Mouse (Mus musculus): ENCODE results near the gene Vmn1r34. TPM values are rescaled to one million over a fixed set of nuclear protein-coding genes. Genes with fewer than 3 reads are reported as not detected.
"Not testable (repeated sequence)": the region's sequence is repeated elsewhere in the genome, so short reads cannot be mapped to it uniquely, and the experiment has no call there.

Vmn1r34 gene
- polyA plus RNA-seq (2012; rRNA removed) (not detected in 2 replicates), polyA plus RNA-seq (2014; fragmentation: Nextera tagmentation; extraction: Ambion mirVana) (not detected in 2 replicates)

GRCm38 (mm10) chr6:66643779-66644178, at the start of gene Vmn1r34:
TSS of gene Vmn1r34 (minus strand) at chr6:66643879.
- TF ChIP-seq POLR2A (IDR thresholded peaks at IDR 0.05; ENCODE audit: borderline replicate concordance, extremely low read depth, insufficient read depth, insufficient read length), result no peak
- 71% methylated on average over 1 of the region's 1 CpGs for WGBS
- no peaks in the 10 kb centered on the region for H3K36me3 ChIP-seq (ENCODE audit: control insufficient read depth, insufficient read depth, low read length)

GRCm38 (mm10) chr6:66685806-66686205, 42.1 kb upstream of the Vmn1r34 start, which contains the start of gene Vmn1r35:
TSS of gene Vmn1r35 (minus strand) at chr6:66685906.
- Histone ChIP-seq H3K4me1 (ENCODE audit: control insufficient read depth, insufficient read depth, low read length) (no peaks in the 10 kb centered on the region), H3K27me3 (ENCODE audit: control insufficient read depth, insufficient read depth, low read length) (no peaks in the 10 kb centered on the region), H3K9me3 (ENCODE audit: control insufficient read depth, low read length) (no peaks in the 10 kb centered on the region), H3K36me3 (ENCODE audit: control insufficient read depth, insufficient read depth, low read length) (no peaks in the 10 kb centered on the region), H3K27ac (replicated peaks; ENCODE audit: low read depth, low read length) (no peak within 1 kb of the TSS), H3K4me2 (replicated peaks; ENCODE audit: low read depth, low read length, severe bottlenecking) (no peak within 1 kb of the TSS), H3K9ac (ENCODE audit: low read depth, low read length, severe bottlenecking) (no peak within 1 kb of the TSS), H3K4me3 (replicated peaks; ENCODE audit: low read length) (no peak within 1 kb of the TSS)
- DNase-seq (ENCODE audit: low spot score) (no peak), ATAC-seq (ENCODE audit: low FRiP score, low read depth) (no peak)
- TF ChIP-seq POLR2A (IDR thresholded peaks at IDR 0.05; ENCODE audit: borderline replicate concordance, extremely low read depth, insufficient read depth, insufficient read length), result no peak
- 75% methylated on average over 3 of the region's 3 CpGs for WGBS

More at GRCm38 (mm10) chr6:66643779-66644178, at the start of gene Vmn1r34:
- H3K9ac ChIP-seq (ENCODE audit: low read depth, low read length, severe bottlenecking), result no peak within 1 kb of the TSS
- ATAC-seq (ENCODE audit: low FRiP score, low read depth), result no peak
- DNase-seq (ENCODE audit: low spot score), result no peak
- no peaks in the 10 kb centered on the region for H3K4me1 ChIP-seq (ENCODE audit: control insufficient read depth, insufficient read depth, low read length)
- no peak within 1 kb of the TSS for H3K27ac ChIP-seq (replicated peaks; ENCODE audit: low read depth, low read length)
- no peak within 1 kb of the TSS for H3K4me3 ChIP-seq (replicated peaks; ENCODE audit: low read length)
- H3K9me3 ChIP-seq (ENCODE audit: control insufficient read depth, low read length), result no peaks in the 10 kb centered on the region
- no peak within 1 kb of the TSS for H3K4me2 ChIP-seq (replicated peaks; ENCODE audit: low read depth, low read length, severe bottlenecking)
- H3K27me3 ChIP-seq (ENCODE audit: control insufficient read depth, insufficient read depth, low read length), result no peaks in the 10 kb centered on the region

GRCm38 (mm10) chr6:66618182-66618581, 25.5 kb downstream of the Vmn1r34 start, which contains the start of gene Vmn1r33:
TSS of gene Vmn1r33 (minus strand) at chr6:66618282.
- H3K4me2 ChIP-seq (replicated peaks; ENCODE audit: low read depth, low read length, severe bottlenecking); ATAC-seq (ENCODE audit: low FRiP score, low read depth); H3K4me3 ChIP-seq (replicated peaks; ENCODE audit: low read length); H3K27ac ChIP-seq (replicated peaks; ENCODE audit: low read depth, low read length); H3K4me1 ChIP-seq (ENCODE audit: control insufficient read depth, insufficient read depth, low read length); DNase-seq (ENCODE audit: low spot score); H3K27me3 ChIP-seq (ENCODE audit: control insufficient read depth, insufficient read depth, low read length); H3K9me3 ChIP-seq (ENCODE audit: control insufficient read depth, low read length); H3K9ac ChIP-seq (ENCODE audit: low read depth, low read length, severe bottlenecking); H3K36me3 ChIP-seq (ENCODE audit: control insufficient read depth, insufficient read depth, low read length): not testable (repeated sequence)

- H3K27me3 ChIP-seq (ENCODE audit: control insufficient read depth, insufficient read depth, low read length), result no peaks in the 10 kb centered on the region
- no peak for ATAC-seq (ENCODE audit: low FRiP score, low read depth)
- no peak overlapping the region for H3K9ac ChIP-seq (ENCODE audit: low read depth, low read length, severe bottlenecking)
- H3K4me1 ChIP-seq (ENCODE audit: control insufficient read depth, insufficient read depth, low read length), result no peaks in the 10 kb centered on the region
- no peak overlapping the region for H3K4me3 ChIP-seq (replicated peaks; ENCODE audit: low read length)
- H3K36me3 ChIP-seq (ENCODE audit: control insufficient read depth, insufficient read depth, low read length), result no peaks in the 10 kb centered on the region
- no peak for DNase-seq (ENCODE audit: low spot score)
- no peak overlapping the region for H3K4me2 ChIP-seq (replicated peaks; ENCODE audit: low read depth, low read length, severe bottlenecking)
- no peak for TF ChIP-seq POLR2A (IDR thresholded peaks at IDR 0.05; ENCODE audit: borderline replicate concordance, extremely low read depth, insufficient read depth, insufficient read length)
- H3K9me3 ChIP-seq (ENCODE audit: control insufficient read depth, low read length), result no peaks in the 10 kb centered on the region
- no peak overlapping the region for H3K27ac ChIP-seq (replicated peaks; ENCODE audit: low read depth, low read length)
Measured at GRCm38 (mm10) chr6:66595804-66596203, 47.9 kb downstream of the Vmn1r34 start.

Other genes with a start within 250 kb of the Vmn1r34 start
- 52.7 and 65.6 TPM in 2 replicates for gene Mad2l1, start 108.5 kb downstream of the Vmn1r34 start, polyA plus RNA-seq (2012; rRNA removed)
- 72.3 and 72.4 TPM in 2 replicates for gene Mad2l1, start 108.5 kb downstream of the Vmn1r34 start, polyA plus RNA-seq (2014; fragmentation: Nextera tagmentation; extraction: Ambion mirVana)
- 0.03 TPM in 1 of 2 replicates, not detected in the other for gene Vmn1r32, start 83.8 kb downstream of the Vmn1r34 start, polyA plus RNA-seq (2012; rRNA removed)
- 0.07 TPM in 2 replicates for gene Vmn1r32, start 83.8 kb downstream of the Vmn1r34 start, polyA plus RNA-seq (2014; fragmentation: Nextera tagmentation; extraction: Ambion mirVana)
- not detected in 2 replicates for gene Vmn1r33, start 25.6 kb downstream of the Vmn1r34 start, polyA plus RNA-seq (2012; rRNA removed)
- not detected in 2 replicates for gene Vmn1r33, start 25.6 kb downstream of the Vmn1r34 start, polyA plus RNA-seq (2014; fragmentation: Nextera tagmentation; extraction: Ambion mirVana)
- gene Vmn1r35, start 42.0 kb upstream of the Vmn1r34 start, polyA plus RNA-seq (2012; rRNA removed), result not detected in 2 replicates
- not detected in 2 replicates for gene Vmn1r35, start 42.0 kb upstream of the Vmn1r34 start, polyA plus RNA-seq (2014; fragmentation: Nextera tagmentation; extraction: Ambion mirVana)
- gene Vmn1r36, start 75.3 kb upstream of the Vmn1r34 start, polyA plus RNA-seq (2012; rRNA removed), result not detected in 2 replicates
- gene Vmn1r36, start 75.3 kb upstream of the Vmn1r34 start, polyA plus RNA-seq (2014; fragmentation: Nextera tagmentation; extraction: Ambion mirVana), result not detected in 2 replicates
- gene Vmn1r37, start 85.5 kb upstream of the Vmn1r34 start, polyA plus RNA-seq (2012; rRNA removed), result not detected in 2 replicates
- not detected in 2 replicates for gene Vmn1r37, start 85.5 kb upstream of the Vmn1r34 start, polyA plus RNA-seq (2014; fragmentation: Nextera tagmentation; extraction: Ambion mirVana)
- not detected in 2 replicates for gene Vmn1r38, start 138.7 kb upstream of the Vmn1r34 start, polyA plus RNA-seq (2012; rRNA removed)
- not detected in 2 replicates for gene Vmn1r38, start 138.7 kb upstream of the Vmn1r34 start, polyA plus RNA-seq (2014; fragmentation: Nextera tagmentation; extraction: Ambion mirVana)
- 0.03 TPM in 1 of 2 replicates, not detected in the other for gene Vmn1r39, start 166.7 kb upstream of the Vmn1r34 start, polyA plus RNA-seq (2012; rRNA removed)
- not detected in 2 replicates for gene Vmn1r39, start 166.7 kb upstream of the Vmn1r34 start, polyA plus RNA-seq (2014; fragmentation: Nextera tagmentation; extraction: Ambion mirVana)

Measured in limb, embryonic 14.5 days (tissue).